Mouse (Mus musculus) embryonic facial prominence, embryonic 13.5 days (tissue): ENCODE results near the gene Ctsm. TPM values are rescaled to one million over a fixed set of nuclear protein-coding genes. Genes with fewer than 3 reads are reported as not detected.
"Not testable (repeated sequence)": the region's sequence is repeated elsewhere in the genome, so short reads cannot be mapped to it uniquely, and the experiment has no call there.

Experiments used
- ATAC-seq: fragments of 200-750 bp; cut with Nextera tagmentation; 2 replicates; pipeline ENCODE4 v1.8.0; 2017; ENCODE audit warnings: low read depth; ENCODE audit not compliant: insufficient number of reproducible peaks, insufficient read depth, low FRiP score, low TSS enrichment
- H3K27ac ChIP-seq: fragments of 300-500 bp; sonication (generic); 2 replicates; pipeline ENCODE4 v1.5.1; 2015; ENCODE audit warnings: moderate library complexity, mild to moderate bottlenecking, inconsistent platforms
- H3K27me3 ChIP-seq: fragments of 300-500 bp; sonication (generic); 2 replicates; pipeline ENCODE4 v1.6.1; 2015; ENCODE audit warnings: mild to moderate bottlenecking, inconsistent platforms
- H3K36me3 ChIP-seq: fragments of 300-500 bp; sonication (generic); 2 replicates; pipeline ENCODE4 v1.6.1; 2015; ENCODE audit warnings: mild to moderate bottlenecking, inconsistent platforms
- H3K4me1 ChIP-seq: fragments of 300-500 bp; sonication (generic); 2 replicates; pipeline ENCODE4 v1.6.1; 2015; ENCODE audit warnings: inconsistent platforms
- H3K4me2 ChIP-seq: fragments of 300-500 bp; sonication (generic); 2 replicates; pipeline ENCODE4 v1.6.1; 2015; ENCODE audit warnings: moderate library complexity, mild to moderate bottlenecking, inconsistent platforms
- H3K4me3 ChIP-seq: fragments of 300-500 bp; sonication (generic); 2 replicates; pipeline ENCODE4 v1.5.1; 2015; ENCODE audit warnings: mild to moderate bottlenecking, inconsistent platforms
- H3K9ac ChIP-seq: fragments of 300-500 bp; sonication (generic); 2 replicates; pipeline ENCODE4 v1.6.1; 2015; ENCODE audit warnings: mild to moderate bottlenecking, inconsistent platforms
- H3K9me3 ChIP-seq: fragments of 300-500 bp; sonication (generic); 2 replicates; pipeline ENCODE4 v1.6.1; 2016; ENCODE audit warnings: inconsistent platforms
- whole genome bisulfite sequencing: fragments of 180-500 bp; shearing (Covaris S2); methylation state at CpG from one replicate; pipeline ENCODE4 v1.1.7; 2015; ENCODE audit warnings: mixed read lengths; 5-methylcytosine and 5-hydroxymethylcytosine counted together
- polyA plus RNA-seq: library from polyadenylated mRNA; unstranded; fragments of >200 nt; fragmentation: Nextera tagmentation; extraction: Ambion mirVana; gene quantifications from 2 replicates; pipeline ENCODE4 v1.2.1, GENCODE M21; 2015

Ctsm gene
- not detected in 2 replicates for polyA plus RNA-seq

- Histone ChIP-seq H3K9me3 (peaks cover 24% of the 10 kb centered on the region; the same call in 1 of the 2 replicates), H3K27ac (no peak within 1 kb of the TSS), H3K4me3 (no peak within 1 kb of the TSS), H3K9ac (no peak within 1 kb of the TSS), H3K4me2 (no peak within 1 kb of the TSS), H3K27me3 (no peaks in the 10 kb centered on the region), H3K4me1 (no peaks in the 10 kb centered on the region), H3K36me3 (no peaks in the 10 kb centered on the region)
- WGBS = 75% methylated on average over 4 of the region's 4 CpGs
- ATAC-seq = no peak
Observed at GRCm38 (mm10) chr13:61541631-61542030, at the start of gene Ctsm. Gene Ctsm (minus strand): TSS chr13:61541839.

GRCm38 (mm10) chr13:61570027-61570426 lies 28.4 kb upstream of the Ctsm start, which contains the start of gene Cts3:
Gene Cts3 (minus strand): TSS chr13:61570127.
- no peak within 1 kb of the TSS for H3K27ac ChIP-seq
- no peak within 1 kb of the TSS for H3K4me2 ChIP-seq
- H3K4me3 ChIP-seq = no peak within 1 kb of the TSS
- ATAC-seq = no peak
- no peak within 1 kb of the TSS for H3K9ac ChIP-seq
- H3K27me3 ChIP-seq = no peaks in the 10 kb centered on the region
- no peaks in the 10 kb centered on the region for H3K4me1 ChIP-seq
- peaks cover 19% of the 10 kb centered on the region for H3K9me3 ChIP-seq
- H3K36me3 ChIP-seq = no peaks in the 10 kb centered on the region

- H3K9me3 ChIP-seq = peaks cover 14% of the 10 kb centered on the region; the same call in 1 of the 2 replicates
- H3K4me2 ChIP-seq, H3K27ac ChIP-seq, H3K4me3 ChIP-seq, H3K4me1 ChIP-seq, H3K9ac ChIP-seq, H3K27me3 ChIP-seq, H3K36me3 ChIP-seq, ATAC-seq: not testable (repeated sequence)
- 24% methylated on average over 1 of the region's 1 CpGs for WGBS
Observed at GRCm38 (mm10) chr13:61568074-61568473, 26.4 kb upstream of the Ctsm start, which contains the start of gene Gm49352. Gene Gm49352 (minus strand): TSS chr13:61568174.

Other genes starting within 250 kb of the Ctsm start
- not detected in 2 replicates for gene Cts7, start 183.6 kb downstream of the Ctsm start, polyA plus RNA-seq
- gene Gm49352, start 26.3 kb upstream of the Ctsm start, polyA plus RNA-seq = not detected in 2 replicates
- not detected in 2 replicates for gene Cts3, start 28.3 kb upstream of the Ctsm start, polyA plus RNA-seq